Mouse (Mus musculus) neural tube, embryonic 14.5 days (tissue): ENCODE data around the gene Ttc23. TPM values are rescaled to one million over a fixed set of nuclear protein-coding genes. Genes with fewer than 3 reads are reported as not detected.

ENCODE experiments used
- ATAC-seq: fragments of 200-750 bp; cut with Nextera tagmentation; 2 replicates; pipeline ENCODE4 v1.8.0; 2017; ENCODE audit warnings: low read depth, mild to moderate bottlenecking, moderate TSS enrichment, moderate library complexity
- H3K27ac ChIP-seq: fragments of 300-500 bp; sonication (generic); 2 replicates; pipeline ENCODE4 v1.5.1; 2014; ENCODE audit warnings: low read depth, mild to moderate bottlenecking, control low read depth, low read length, moderate library complexity, mixed read lengths
- H3K27me3 ChIP-seq: fragments of 300-500 bp; sonication (generic); 2 replicates; pipeline ENCODE4 v1.6.1; 2014; ENCODE audit warnings: low read length; ENCODE audit not compliant: control insufficient read depth, insufficient read depth
- H3K36me3 ChIP-seq: fragments of 300-500 bp; sonication (generic); 2 replicates; pipeline ENCODE4 v1.6.1; 2014; ENCODE audit warnings: low read length, mixed read lengths; ENCODE audit not compliant: control insufficient read depth, insufficient read depth
- H3K4me1 ChIP-seq: fragments of 300-500 bp; sonication (generic); 2 replicates; pipeline ENCODE4 v1.6.1; 2014; ENCODE audit warnings: low read length; ENCODE audit not compliant: control insufficient read depth, insufficient read depth
- H3K4me2 ChIP-seq: fragments of 300-500 bp; sonication (generic); 2 replicates; pipeline ENCODE4 v1.6.1; 2014; ENCODE audit warnings: mild to moderate bottlenecking, low read depth, low read length, control low read depth
- H3K4me3 ChIP-seq: fragments of 300-500 bp; sonication (generic); 2 replicates; pipeline ENCODE4 v1.5.1; 2014; ENCODE audit warnings: low read depth, low read length, control low read depth, mixed read lengths
- H3K9ac ChIP-seq: fragments of 300-500 bp; sonication (generic); replicated peaks from 2 replicates; pipeline ENCODE4 v1.6.1; 2014; ENCODE audit warnings: low read depth, mild to moderate bottlenecking, control low read depth, low read length, mixed read lengths
- H3K9me3 ChIP-seq: fragments of 300-500 bp; sonication (generic); 2 replicates; pipeline ENCODE4 v1.6.1; 2016; ENCODE audit warnings: low read length; ENCODE audit not compliant: control insufficient read depth
- WGBS: fragments of 180-500 bp; shearing (Covaris S2); extraction: QIAGEN DNeasy Blood & Tissue Kit; methylation state at CpG from one replicate; pipeline ENCODE4 v1.1.7; 2014; 5-methylcytosine and 5-hydroxymethylcytosine counted together
- polyA plus RNA-seq: library from polyadenylated mRNA; unstranded; fragments of >200 nt; fragmentation: Nextera tagmentation; extraction: Ambion mirVana; gene quantifications from 2 replicates; pipeline ENCODE4 v1.2.1, GENCODE M21; 2014

Gene Ttc23
- polyA plus RNA-seq, 1 experiment from 2014 or later, result 5.4 TPM

GRCm38 (mm10) chr7:67776636-67777305 is 129.6 kb downstream of the Ttc23 start:
- Histone ChIP-seq H3K4me3 (no peak overlapping the region), H3K4me2 (no peak overlapping the region), H3K9me3 (no peaks in the 10 kb centered on the region), H3K27me3 (no peaks in the 10 kb centered on the region), H3K27ac (no peak overlapping the region), H3K9ac (no peak overlapping the region), H3K36me3 (no peaks in the 10 kb centered on the region), H3K4me1 (no peaks in the 10 kb centered on the region)
- ATAC-seq, result no peak
- 57% methylated on average over 12 of the region's 12 CpGs for WGBS

DNA sequence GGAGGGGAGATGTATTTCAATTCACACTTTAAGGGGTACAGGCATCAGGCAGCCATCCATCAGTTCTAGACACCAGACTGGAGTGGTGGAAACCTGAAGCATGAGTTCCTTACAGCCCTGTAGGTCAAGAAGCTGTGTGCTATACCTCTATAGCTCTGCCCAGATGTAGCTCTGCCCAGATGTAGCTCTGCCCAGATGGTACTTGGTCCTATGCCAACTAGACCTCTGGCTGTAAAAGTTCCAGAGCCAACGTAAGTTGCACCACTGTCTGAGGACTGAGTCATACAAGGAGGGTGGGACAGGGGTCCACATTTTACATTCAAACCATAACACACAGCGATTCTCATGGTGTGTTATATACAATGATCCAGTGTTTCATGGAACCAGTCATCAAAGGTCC is 140.7 kb downstream of the Ttc23 start:
- no peaks in the 10 kb centered on the region for H3K27me3 ChIP-seq
- H3K27ac ChIP-seq, result no peak overlapping the region
- ATAC-seq, result no peak
- H3K36me3 ChIP-seq, result no peaks in the 10 kb centered on the region
- no peak overlapping the region for H3K9ac ChIP-seq
- no peak overlapping the region for H3K4me2 ChIP-seq
- no peaks in the 10 kb centered on the region for H3K9me3 ChIP-seq
- no peak overlapping the region for H3K4me3 ChIP-seq
- 67% methylated on average over 2 of the region's 2 CpGs for WGBS
- H3K4me1 ChIP-seq, result no peaks in the 10 kb centered on the region

- H3K9me3 ChIP-seq, result no peaks in the 10 kb centered on the region
- no peak overlapping the region for H3K4me3 ChIP-seq
- no peak overlapping the region for H3K9ac ChIP-seq
- no peaks in the 10 kb centered on the region for H3K36me3 ChIP-seq
- H3K4me2 ChIP-seq, result no peak overlapping the region
- no peak for ATAC-seq
- no peaks in the 10 kb centered on the region for H3K4me1 ChIP-seq
- no peaks in the 10 kb centered on the region for H3K27me3 ChIP-seq
- 16% methylated on average over 10 of the region's 10 CpGs for WGBS
- no peak overlapping the region for H3K27ac ChIP-seq
Observed at GRCm38 (mm10) chr7:67788713-67789112, 141.5 kb downstream of the Ttc23 start.

DNA sequence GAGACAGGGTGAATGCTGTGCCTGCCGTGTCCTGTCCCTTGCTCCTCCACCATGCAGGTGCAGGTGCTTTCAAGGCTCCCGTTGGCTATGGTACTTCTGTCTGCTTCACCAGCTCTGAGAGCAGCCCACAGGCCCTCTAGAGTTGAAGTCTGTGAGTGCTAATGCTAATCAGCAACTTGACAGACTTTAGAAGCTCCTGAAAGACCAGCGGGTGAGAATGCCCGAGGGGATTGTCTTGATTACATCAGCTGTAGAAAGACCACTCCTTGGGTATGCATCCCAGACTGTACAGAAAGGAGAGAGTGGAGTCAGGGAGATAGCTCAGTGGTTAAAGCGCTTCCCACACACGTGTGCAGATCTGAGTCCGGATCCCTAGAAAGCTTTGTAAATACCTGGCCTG is 144.0 kb downstream of the Ttc23 start:
- Histone ChIP-seq H3K27me3 (no peaks in the 10 kb centered on the region), H3K4me3 (no peak overlapping the region), H3K36me3 (no peaks in the 10 kb centered on the region), H3K9me3 (no peaks in the 10 kb centered on the region), H3K4me1 (no peaks in the 10 kb centered on the region), H3K4me2 (no peak overlapping the region), H3K9ac (no peak overlapping the region), H3K27ac (no peak overlapping the region)
- no peak for ATAC-seq
- WGBS, result 64% methylated on average over 7 of the region's 7 CpGs

- ATAC-seq, result no peak
- H3K9ac ChIP-seq, result no peak overlapping the region
- no peaks in the 10 kb centered on the region for H3K4me1 ChIP-seq
- H3K27me3 ChIP-seq, result no peaks in the 10 kb centered on the region
- no peak overlapping the region for H3K4me2 ChIP-seq
- no peaks in the 10 kb centered on the region for H3K36me3 ChIP-seq
- no peak overlapping the region for H3K27ac ChIP-seq
- H3K4me3 ChIP-seq, result no peak overlapping the region
- no peaks in the 10 kb centered on the region for H3K9me3 ChIP-seq
- 69% methylated on average over 7 of the region's 7 CpGs for WGBS
Observed at GRCm38 (mm10) chr7:67793449-67793848, 146.2 kb downstream of the Ttc23 start.

- no peak overlapping the region for H3K27ac ChIP-seq
- H3K4me1 ChIP-seq, result no peaks in the 10 kb centered on the region
- ATAC-seq, result no peak
- no peaks in the 10 kb centered on the region for H3K27me3 ChIP-seq
- no peak overlapping the region for H3K4me3 ChIP-seq
- no peak overlapping the region for H3K4me2 ChIP-seq
- no peaks in the 10 kb centered on the region for H3K9me3 ChIP-seq
- no peaks in the 10 kb centered on the region for H3K36me3 ChIP-seq
- 48% methylated on average over 8 of the region's 8 CpGs for WGBS
- H3K9ac ChIP-seq, result no peak overlapping the region
Observed at GRCm38 (mm10) chr7:67797065-67797464, 149.9 kb downstream of the Ttc23 start.

DNA sequence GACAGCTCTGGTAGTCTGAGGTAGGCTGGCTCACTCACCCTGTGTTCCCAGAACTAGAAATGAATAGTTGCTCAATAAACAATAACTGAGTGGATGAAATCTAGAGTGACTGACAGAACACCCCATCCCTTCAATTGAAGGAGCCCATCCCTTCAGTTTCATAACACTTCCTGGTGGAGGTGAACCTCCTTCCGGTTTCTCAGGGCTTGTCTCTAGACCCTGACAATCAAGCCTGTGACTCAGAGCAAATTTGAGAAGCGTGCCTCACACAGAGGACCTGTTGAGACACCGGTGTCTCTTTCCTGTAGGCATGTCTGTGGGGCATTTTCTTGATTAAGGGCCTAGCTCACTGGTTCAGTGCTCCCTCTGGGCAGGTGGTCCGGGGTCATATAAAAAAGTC is 151.3 kb downstream of the Ttc23 start:
- WGBS, result 92% methylated on average over 4 of the region's 4 CpGs

GRCm38 (mm10) chr7:67800547-67800946 is 153.3 kb downstream of the Ttc23 start:
- no peak for ATAC-seq
- WGBS, result 92% methylated on average over 6 of the region's 6 CpGs
- H3K4me2 ChIP-seq, result no peak overlapping the region
- H3K27me3 ChIP-seq, result no peaks in the 10 kb centered on the region
- H3K36me3 ChIP-seq, result no peaks in the 10 kb centered on the region
- no peak overlapping the region for H3K9ac ChIP-seq
- no peak overlapping the region for H3K27ac ChIP-seq
- H3K9me3 ChIP-seq, result no peaks in the 10 kb centered on the region
- no peak overlapping the region for H3K4me3 ChIP-seq
- peaks cover 5% of the 10 kb centered on the region; the same call in 1 of the 2 replicates for H3K4me1 ChIP-seq

More for the DNA sequence above, 151.3 kb downstream of the Ttc23 start:
- Histone ChIP-seq H3K4me2 (no peak overlapping the region), H3K36me3 (no peaks in the 10 kb centered on the region), H3K27ac (no peak overlapping the region), H3K9ac (no peak overlapping the region), H3K4me1 (no peaks in the 10 kb centered on the region; the same call in 1 of the 2 replicates), H3K9me3 (no peaks in the 10 kb centered on the region), H3K27me3 (no peaks in the 10 kb centered on the region), H3K4me3 (no peak overlapping the region)
- ATAC-seq, result no peak

DNA sequence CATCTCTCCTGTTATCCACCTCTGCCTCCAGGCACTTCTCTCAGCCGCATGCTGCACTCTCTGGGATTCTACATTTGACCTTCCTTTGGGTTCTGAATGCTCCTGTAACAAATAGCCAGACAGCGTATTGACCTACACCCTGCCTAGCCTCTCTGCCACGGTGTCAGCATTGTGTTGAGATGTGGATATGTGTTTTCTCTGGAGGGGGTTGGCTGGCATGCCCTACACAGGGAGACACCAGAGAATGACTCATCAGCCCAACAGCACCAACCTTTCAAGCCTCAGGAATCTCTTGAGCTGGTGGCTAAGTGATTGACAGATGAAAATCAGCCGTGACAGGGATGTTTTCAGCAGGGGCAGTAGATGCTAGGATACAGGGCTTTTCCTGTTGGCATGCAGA is 153.8 kb downstream of the Ttc23 start:
- 64% methylated on average over 4 of the region's 4 CpGs for WGBS
- Histone ChIP-seq H3K9me3 (no peaks in the 10 kb centered on the region), H3K4me2 (no peak overlapping the region), H3K27ac (no peak overlapping the region), H3K9ac (no peak overlapping the region), H3K36me3 (no peaks in the 10 kb centered on the region), H3K4me3 (no peak overlapping the region), H3K27me3 (no peaks in the 10 kb centered on the region), H3K4me1 (peaks cover 5% of the 10 kb centered on the region; the same call in 1 of the 2 replicates)
- ATAC-seq, result no peak
